ENCODE assay signal across 8 mouse cellular contexts in genomic region chr8:78510094-78510493, GRCm38 (mm10). TPM values are rescaled to one million over a fixed set of nuclear protein-coding genes. Genes with fewer than 3 reads are reported as not detected.
DNase-seq lines count a peak whose midpoint lies in the region; ATAC-seq and TF ChIP-seq lines count a peak whose summit lies in the region.

No protein-coding gene starts in this region.

- peak overlapping the region; percentile 67 for H3K4me3 ChIP-seq in layer of hippocampus, adult 2 months
- peak overlapping the region; percentile 97 for H3K4me3 ChIP-seq in embryonic facial prominence, embryonic 11.5 days (ENCODE audit: low read depth, low read length)
- H3K4me3 ChIP-seq in hindbrain, embryonic 12.5 days: peak overlapping the region; percentile 96
- H3K4me3 ChIP-seq in liver, embryonic 15.5 days (replicated peaks): peak overlapping the region; percentile 94

- peak overlapping the region; percentile 69 for H3K4me2 ChIP-seq in embryonic facial prominence, embryonic 11.5 days (ENCODE audit: low read depth, low read length)
- H3K4me2 ChIP-seq in hindbrain, embryonic 12.5 days (replicated peaks): peak overlapping the region; percentile 82
- H3K4me2 ChIP-seq in liver, embryonic 15.5 days: peak overlapping the region; percentile 99

- H3K27ac ChIP-seq in layer of hippocampus, adult 2 months: no peak overlapping the region
- H3K27ac ChIP-seq in embryonic facial prominence, embryonic 11.5 days (replicated peaks; ENCODE audit: low read depth, low read length): no peak overlapping the region
- H3K27ac ChIP-seq in hindbrain, embryonic 12.5 days: peak overlapping the region; percentile 96; the same call in 1 of the 2 replicates
- peak overlapping the region; percentile 90 for H3K27ac ChIP-seq in liver, embryonic 15.5 days (replicated peaks)

- DNase-seq in layer of hippocampus, adult 2 months (ENCODE audit: low spot score in 2 of 2): no peak
- no peak for DNase-seq in layer of hippocampus, adult 11-12 months (ENCODE audit: low spot score)
- DNase-seq in embryonic facial prominence, embryonic 11.5 days (ENCODE audit: low spot score): peak; percentile 18
- peak; percentile 22 for DNase-seq in retina, postnatal 1 day
- DNase-seq in layer of hippocampus, postnatal 10 days (ENCODE audit: low spot score in 2 of 2): no peak
- no peak for DNase-seq in gastrocnemius, postnatal 36 days

- H3K9me3 ChIP-seq in embryonic facial prominence, embryonic 11.5 days (replicated peaks; ENCODE audit: control insufficient read depth, low read length): no peaks in the 10 kb centered on the region
- no peaks in the 10 kb centered on the region for H3K9me3 ChIP-seq in hindbrain, embryonic 12.5 days (replicated peaks)
- H3K9me3 ChIP-seq in liver, embryonic 15.5 days (replicated peaks): no peaks in the 10 kb centered on the region

- no peaks in the 10 kb centered on the region for H3K4me1 ChIP-seq in embryonic facial prominence, embryonic 11.5 days (ENCODE audit: control insufficient read depth, insufficient read depth, low read length)
- peaks cover 11% of the 10 kb centered on the region for H3K4me1 ChIP-seq in hindbrain, embryonic 12.5 days
- peaks cover 21% of the 10 kb centered on the region for H3K4me1 ChIP-seq in liver, embryonic 15.5 days (replicated peaks)

- WGBS in embryonic facial prominence, embryonic 11.5 days: under 1% methylated on average over 11 of the region's 11 CpGs
- WGBS in hindbrain, embryonic 12.5 days: 0% methylated on average over 11 of the region's 11 CpGs
- under 1% methylated on average over 11 of the region's 11 CpGs for WGBS in liver, embryonic 15.5 days (ENCODE audit: insufficient replicate concordance)

- H3K9ac ChIP-seq in embryonic facial prominence, embryonic 11.5 days (replicated peaks; ENCODE audit: low read length): peak overlapping the region; percentile 100
- H3K9ac ChIP-seq in hindbrain, embryonic 12.5 days: peak overlapping the region; percentile 99
- H3K9ac ChIP-seq in liver, embryonic 15.5 days: peak overlapping the region; percentile 91

- H3K27me3 ChIP-seq in embryonic facial prominence, embryonic 11.5 days (ENCODE audit: control insufficient read depth, insufficient read depth, low read length): no peaks in the 10 kb centered on the region
- H3K27me3 ChIP-seq in hindbrain, embryonic 12.5 days: no peaks in the 10 kb centered on the region
- no peaks in the 10 kb centered on the region for H3K27me3 ChIP-seq in liver, embryonic 15.5 days

- ATAC-seq in embryonic facial prominence, embryonic 11.5 days (replicated peaks; ENCODE audit: insufficient number of reproducible peaks, low FRiP score, low TSS enrichment, low read depth): no peak
- no peak for ATAC-seq in hindbrain, embryonic 12.5 days (ENCODE audit: low FRiP score)
- ATAC-seq in liver, embryonic 15.5 days (ENCODE audit: insufficient read depth): 0 out of 2 replicates have a peak, but pooled peaks have one; percentile 11

- no peak for TF ChIP-seq CTCF in layer of hippocampus, adult 2 months (conservative IDR thresholded peaks at IDR 0.05)

- intact Hi-C loops in gastrocnemius, postnatal 36 days (cut with DNase I): loop anchor here (5.0 kb wide), 1 partner anchor 132 kb away; no protein-coding TSS in a partner anchor

- peaks cover 4% of the 10 kb centered on the region for H3K36me3 ChIP-seq in embryonic facial prominence, embryonic 11.5 days (replicated peaks; ENCODE audit: control insufficient read depth, insufficient read depth, low read depth, low read length)
- H3K36me3 ChIP-seq in hindbrain, embryonic 12.5 days: peaks cover 8% of the 10 kb centered on the region
- peaks cover 5% of the 10 kb centered on the region for H3K36me3 ChIP-seq in liver, embryonic 15.5 days (replicated peaks)

RNA-seq across cellular contexts. Expression of gene Slc10a7, which starts 0.9 kb away (rescaled TPM):
- total RNA-seq in layer of hippocampus, adult 2 months (2021): 1 to 10 TPM; 7.2 to 7.9 TPM
- polyA plus RNA-seq in embryonic facial prominence, embryonic 11.5 days (2014; fragmentation: Nextera tagmentation; extraction: Ambion mirVana): 9.2 and 10.2 TPM in 2 replicates
- polyA plus RNA-seq in hindbrain, embryonic 12.5 days (2016; fragmentation: Nextera tagmentation; extraction: Ambion mirVana): 14.3 and 15.5 TPM in 2 replicates
- polyA plus RNA-seq in liver, embryonic 15.5 days (2015; fragmentation: Nextera tagmentation; extraction: Ambion mirVana): 5.9 and 6.9 TPM in 2 replicates
- 1 to 10 TPM; 7.8 to 8.2 TPM for total RNA-seq in layer of hippocampus, postnatal 10 days (2021)
- 1 to 10 TPM; 3.3 to 4.5 TPM for total RNA-seq in gastrocnemius, postnatal 36 days (2021)

RNA-seq across cellular contexts. Expression of gene Rbmxl1, which starts 1.4 kb away (rescaled TPM):
- 10 to 100 TPM; 55.8 to 56.9 TPM for total RNA-seq in layer of hippocampus, adult 2 months (2021)
- 424 and 468 TPM in 2 replicates for polyA plus RNA-seq in embryonic facial prominence, embryonic 11.5 days (2014; fragmentation: Nextera tagmentation; extraction: Ambion mirVana)
- 272 and 288 TPM in 2 replicates for polyA plus RNA-seq in hindbrain, embryonic 12.5 days (2016; fragmentation: Nextera tagmentation; extraction: Ambion mirVana)
- 78.4 and 83.7 TPM in 2 replicates for polyA plus RNA-seq in liver, embryonic 15.5 days (2015; fragmentation: Nextera tagmentation; extraction: Ambion mirVana)
- total RNA-seq in layer of hippocampus, postnatal 10 days (2021): 10 to 100 TPM; 69.7 to 72.5 TPM
- total RNA-seq in gastrocnemius, postnatal 36 days (2021): 10 to 100 TPM in 1 of 2 experiments, 1 to 10 TPM in 1; 9.3 to 11.5 TPM

Comparison
In these comparisons a context has a peak if more than half of its experiments do, and no peak if none do; other contexts are left out.
1. DNase-seq: peak in embryonic facial prominence, embryonic 11.5 days (single experiment) and retina, postnatal 1 day (single experiment); none in layer of hippocampus, adult 2 months (0 of 2), layer of hippocampus, adult 11-12 months (single experiment), layer of hippocampus, postnatal 10 days (0 of 2) and gastrocnemius, postnatal 36 days (0 of 2).
2. H3K27ac ChIP-seq: peak in hindbrain, embryonic 12.5 days (single experiment) and liver, embryonic 15.5 days (single experiment); none in layer of hippocampus, adult 2 months (single experiment) and embryonic facial prominence, embryonic 11.5 days (single experiment).
3. RNA of gene Rbmxl1, which starts 1.4 kb away (total RNA-seq): 69.7 to 72.5 TPM in layer of hippocampus, postnatal 10 days and 55.8 to 56.9 TPM in layer of hippocampus, adult 2 months; 9.3 to 11.5 TPM in gastrocnemius, postnatal 36 days; every median in the first group is over 4 times any median in the second.
4. Peak in every context shown above with its lines, with median percentiles within 50 percentile points of each other: H3K4me3 ChIP-seq, H3K4me2 ChIP-seq and H3K9ac ChIP-seq.